Mouse (Mus musculus) limb, embryonic 11.5 days (tissue): ENCODE results near the gene Olfr1215. TPM values are rescaled to one million over a fixed set of nuclear protein-coding genes. Genes with fewer than 3 reads are reported as not detected.
"Not testable (repeated sequence)": the region's sequence is repeated elsewhere in the genome, so short reads cannot be mapped to it uniquely, and the experiment has no call there.

Source experiments
- ATAC-seq: fragments of 200-750 bp; cut with Nextera tagmentation; 2 replicates; pipeline ENCODE4 v1.8.0; 2017; ENCODE audit warnings: low read depth; ENCODE audit not compliant: insufficient number of reproducible peaks, low FRiP score, low TSS enrichment
- DNase-seq: peaks from one replicate; pipeline ENCODE4 v3.0.0-alpha.2; 2015; ENCODE audit warnings: low spot score
- H3K27ac ChIP-seq: fragments of 300-500 bp; sonication (generic); replicated peaks from 2 replicates; pipeline ENCODE4 v1.5.1; 2014; ENCODE audit warnings: low read depth, mild to moderate bottlenecking, low read length
- H3K27me3 ChIP-seq: fragments of 300-500 bp; sonication (generic); 2 replicates; pipeline ENCODE4 v1.6.1; 2014; ENCODE audit warnings: mild to moderate bottlenecking, low read length, mixed read lengths; ENCODE audit not compliant: control insufficient read depth, insufficient read depth
- H3K36me3 ChIP-seq: fragments of 300-500 bp; sonication (generic); 2 replicates; pipeline ENCODE4 v1.6.1; 2014; ENCODE audit warnings: mild to moderate bottlenecking, low read length, moderate library complexity, mixed read lengths; ENCODE audit not compliant: control insufficient read depth, insufficient read depth
- H3K4me1 ChIP-seq: fragments of 300-500 bp; sonication (generic); 2 replicates; pipeline ENCODE4 v1.6.1; 2014; ENCODE audit warnings: low read length, mixed read lengths; ENCODE audit not compliant: control insufficient read depth, insufficient read depth
- H3K4me2 ChIP-seq: fragments of 300-500 bp; sonication (generic); 2 replicates; pipeline ENCODE4 v1.6.1; 2014; ENCODE audit warnings: low read depth, mild to moderate bottlenecking, moderate library complexity; ENCODE audit not compliant: severe bottlenecking
- H3K4me3 ChIP-seq: fragments of 300-500 bp; sonication (generic); 2 replicates; pipeline ENCODE4 v1.5.1; 2014; ENCODE audit warnings: low read depth, low read length
- H3K9ac ChIP-seq: fragments of 300-500 bp; sonication (generic); 2 replicates; pipeline ENCODE4 v1.6.1; 2014; ENCODE audit warnings: mild to moderate bottlenecking, low read length
- H3K9me3 ChIP-seq: fragments of 300-500 bp; sonication (generic); 2 replicates; pipeline ENCODE4 v1.6.1; 2016; ENCODE audit warnings: low read length; ENCODE audit not compliant: control insufficient read depth
- WGBS: fragments of 180-500 bp; shearing (Covaris S2); extraction: QIAGEN DNeasy Blood & Tissue Kit; methylation state at CpG from one replicate; pipeline ENCODE4 v1.1.7; 2014; 5-methylcytosine and 5-hydroxymethylcytosine counted together
- polyA plus RNA-seq: library from polyadenylated mRNA; unstranded; fragments of >200 nt; fragmentation: Nextera tagmentation; extraction: Ambion mirVana; gene quantifications from 2 replicates; pipeline ENCODE4 v1.2.1, GENCODE M21; 2014

Olfr1215 gene
- not detected in 2 replicates for polyA plus RNA-seq

GRCm38 (mm10) chr2:89006873-89007272 is at the start of gene Olfr1215:
TSS of gene Olfr1215 (minus strand) at chr2:89006973.
- no peaks in the 10 kb centered on the region for H3K36me3 ChIP-seq
- H3K4me3 ChIP-seq = no peak within 1 kb of the TSS
- H3K4me1 ChIP-seq = no peaks in the 10 kb centered on the region
- 79% methylated on average over 2 of the region's 2 CpGs for WGBS
- no peak within 1 kb of the TSS for H3K27ac ChIP-seq
- H3K9me3 ChIP-seq = no peaks in the 10 kb centered on the region
- no peak within 1 kb of the TSS for H3K9ac ChIP-seq
- H3K4me2 ChIP-seq = no peak within 1 kb of the TSS
- ATAC-seq (no peak), DNase-seq (no peak)
- no peaks in the 10 kb centered on the region for H3K27me3 ChIP-seq

DNA sequence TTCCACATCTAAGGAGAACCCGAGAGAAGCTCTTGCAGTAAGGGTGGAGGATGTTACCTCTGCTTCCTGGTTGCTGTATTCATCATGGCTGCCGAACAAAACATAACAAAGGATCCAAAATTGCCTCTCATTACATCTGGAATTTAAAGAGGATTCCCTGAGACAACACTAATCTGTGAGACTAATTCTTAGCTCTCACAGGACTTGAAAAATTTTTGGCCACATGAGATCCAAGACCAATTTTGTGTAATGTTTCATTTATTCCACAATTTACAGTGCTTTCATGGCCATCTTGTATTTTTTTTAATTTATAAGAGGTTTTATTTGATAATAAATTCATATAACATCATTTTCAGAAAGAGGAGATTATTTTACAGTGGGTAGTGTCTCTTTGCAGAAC is 25.2 kb upstream of the Olfr1215 start, which contains the start of gene Olfr1217:
TSS of gene Olfr1217 (minus strand) at position 101 of the 400 bp plus-strand sequence.
- ATAC-seq = no peak
- H3K36me3 ChIP-seq = no peaks in the 10 kb centered on the region
- 78% methylated on average over 2 of the region's 2 CpGs for WGBS
- no peak for DNase-seq
- H3K9me3 ChIP-seq = no peaks in the 10 kb centered on the region
- H3K27me3 ChIP-seq = no peaks in the 10 kb centered on the region
- no peak within 1 kb of the TSS for H3K9ac ChIP-seq
- no peak within 1 kb of the TSS for H3K27ac ChIP-seq
- H3K4me1 ChIP-seq = no peaks in the 10 kb centered on the region
- H3K4me3 ChIP-seq = no peak within 1 kb of the TSS
- no peak within 1 kb of the TSS for H3K4me2 ChIP-seq

- H3K9ac ChIP-seq, H3K36me3 ChIP-seq, H3K9me3 ChIP-seq, H3K27ac ChIP-seq, ATAC-seq, DNase-seq, H3K4me2 ChIP-seq, H3K4me1 ChIP-seq, H3K4me3 ChIP-seq, H3K27me3 ChIP-seq: not testable (repeated sequence)
- 71% methylated on average over 3 of the region's 3 CpGs for WGBS
Measured at GRCm38 (mm10) chr2:89021436-89021835, 14.7 kb upstream of the Olfr1215 start.

DNA sequence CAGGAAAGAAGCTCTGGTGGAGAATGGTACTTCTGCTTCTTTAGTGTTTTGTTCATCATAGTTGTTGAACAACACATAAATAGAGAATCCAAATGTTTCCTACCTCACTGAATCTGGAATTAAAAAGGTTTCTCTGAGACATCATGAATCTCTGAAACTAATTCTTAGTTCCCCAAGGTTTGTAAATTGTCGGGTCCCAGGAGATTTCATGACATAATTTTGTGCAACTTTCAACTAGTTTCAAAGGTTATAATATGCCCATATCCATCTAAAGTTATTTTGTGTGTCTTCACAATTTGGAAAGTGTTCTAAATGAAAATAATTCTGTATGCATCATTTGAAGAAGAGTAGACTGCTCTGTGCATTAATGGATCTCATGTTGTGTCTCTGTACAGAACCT is 11.5 kb upstream of the Olfr1215 start, which contains the start of gene Olfr1216:
TSS of gene Olfr1216 (minus strand) at position 101 of the 400 bp plus-strand sequence.
- H3K27me3 ChIP-seq = no peaks in the 10 kb centered on the region
- no peak within 1 kb of the TSS for H3K9ac ChIP-seq
- ATAC-seq = no peak
- no peak within 1 kb of the TSS for H3K4me2 ChIP-seq
- no peak within 1 kb of the TSS for H3K4me3 ChIP-seq
- no peak for DNase-seq
- H3K9me3 ChIP-seq = no peaks in the 10 kb centered on the region
- no peaks in the 10 kb centered on the region for H3K4me1 ChIP-seq
- H3K36me3 ChIP-seq = no peaks in the 10 kb centered on the region
- no peak within 1 kb of the TSS for H3K27ac ChIP-seq
- WGBS = 82% methylated on average over 1 of the region's 1 CpGs

GRCm38 (mm10) chr2:88992553-88992952 is 14.2 kb downstream of the Olfr1215 start, which contains the start of gene Olfr1214:
TSS of gene Olfr1214 (minus strand) at chr2:88992653.
- Histone ChIP-seq H3K4me2 (no peak within 1 kb of the TSS), H3K9me3 (no peaks in the 10 kb centered on the region), H3K27ac (no peak within 1 kb of the TSS), H3K36me3 (no peaks in the 10 kb centered on the region), H3K9ac (no peak within 1 kb of the TSS), H3K4me3 (no peak within 1 kb of the TSS), H3K4me1 (no peaks in the 10 kb centered on the region), H3K27me3 (no peaks in the 10 kb centered on the region)
- 84% methylated on average over 1 of the region's 1 CpGs for WGBS
- ATAC-seq (no peak), DNase-seq (no peak)

DNA sequence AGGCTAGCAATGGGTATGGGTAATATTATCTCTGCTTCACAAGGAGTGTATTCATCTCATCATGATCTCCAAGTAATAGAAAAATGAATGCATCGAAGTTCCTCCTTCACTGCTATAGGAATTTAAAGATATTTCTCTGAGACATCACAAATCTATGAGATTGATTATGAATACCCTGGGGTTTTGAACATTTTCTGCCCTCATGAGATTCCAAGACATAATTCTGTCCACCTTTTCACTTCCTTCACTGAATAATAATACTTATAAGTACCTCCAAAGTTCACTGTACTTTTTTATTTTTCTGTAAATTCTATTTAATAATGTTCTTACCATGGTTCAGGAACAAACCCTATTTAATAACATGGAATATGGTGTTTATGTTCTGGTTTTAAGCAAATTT is 26.6 kb downstream of the Olfr1215 start, which contains the start of gene Gm13762:
TSS of gene Gm13762 (minus strand) at position 101 of the 400 bp plus-strand sequence.
- Histone ChIP-seq H3K27me3 (no peaks in the 10 kb centered on the region), H3K9ac (no peak within 1 kb of the TSS), H3K4me1 (no peaks in the 10 kb centered on the region), H3K36me3 (no peaks in the 10 kb centered on the region), H3K4me3 (no peak within 1 kb of the TSS), H3K4me2 (no peak within 1 kb of the TSS), H3K27ac (no peak within 1 kb of the TSS), H3K9me3 (no peaks in the 10 kb centered on the region)
- WGBS = 92% methylated on average over 1 of the region's 1 CpGs
- DNase-seq (no peak), ATAC-seq (no peak)

GRCm38 (mm10) chr2:88953669-88954068 is 53.1 kb downstream of the Olfr1215 start, which contains the start of gene Olfr1212:
TSS of gene Olfr1212 (plus strand) at chr2:88953969.
- H3K27ac ChIP-seq = no peak within 1 kb of the TSS
- H3K36me3 ChIP-seq = no peaks in the 10 kb centered on the region
- H3K27me3 ChIP-seq = no peaks in the 10 kb centered on the region
- no peak for DNase-seq
- ATAC-seq = no peak
- no peaks in the 10 kb centered on the region for H3K9me3 ChIP-seq
- H3K9ac ChIP-seq = no peak within 1 kb of the TSS
- H3K4me1 ChIP-seq = no peaks in the 10 kb centered on the region
- no peak within 1 kb of the TSS for H3K4me2 ChIP-seq
- H3K4me3 ChIP-seq = no peak within 1 kb of the TSS
